Mouse (Mus musculus) WW6 (cell line): Measurements from ENCODE around the gene Spns1.

Experiments
- DNase-seq: peaks from one replicate; pipeline ENCODE4 v3.0.0-alpha.2; 2013; ENCODE audit warnings: low read depth, low spot score

Gene Spns1

GRCm38 (mm10) chr7:126369393-126369792 lies 7.9 kb downstream of the Spns1 start, which contains the start of gene Lat:
Gene Lat, minus strand, starts transcription at chr7:126369570.
- DNase-seq, result no peak

DNA sequence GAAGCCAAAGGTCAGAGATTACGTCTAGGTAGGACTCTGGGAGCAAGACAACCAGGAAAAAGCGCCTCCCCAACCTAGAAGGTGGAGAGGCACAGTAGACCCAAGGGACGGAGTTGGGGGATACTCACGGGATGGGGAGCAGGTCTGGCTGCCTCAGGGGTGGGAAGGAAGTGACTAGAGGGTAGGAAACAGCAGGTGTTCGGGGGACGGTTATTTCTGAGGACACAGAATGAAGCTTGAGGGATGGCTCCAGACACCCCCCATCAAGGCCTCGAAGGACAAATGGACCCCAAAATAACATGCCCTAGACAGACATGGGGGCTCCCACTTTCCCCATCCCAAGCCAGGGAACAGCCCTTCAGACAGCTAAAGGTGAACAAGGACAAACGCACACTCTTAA lies 8.9 kb downstream of the Spns1 start:
- no peak for DNase-seq

DNA sequence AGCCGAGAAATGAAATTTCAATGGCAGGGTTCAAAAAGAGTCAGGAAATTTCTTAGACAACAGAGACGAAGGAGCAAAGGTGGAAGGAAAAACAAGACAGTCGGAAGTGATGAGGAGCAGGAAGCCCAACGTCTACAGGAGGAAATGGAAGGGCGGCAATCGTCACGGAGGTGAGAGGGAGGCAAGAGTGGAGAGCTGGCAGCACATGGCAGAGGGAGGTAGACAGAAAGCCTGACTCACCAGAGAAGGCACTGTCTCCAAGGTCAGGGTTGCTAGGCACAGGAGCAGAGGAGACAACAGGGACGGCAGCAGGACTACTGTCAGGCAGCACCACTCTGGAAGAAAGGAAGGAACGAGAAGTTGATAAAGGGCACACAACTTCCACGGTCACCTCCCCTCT lies 9.6 kb downstream of the Spns1 start:
- no peak for DNase-seq

- no peak for DNase-seq
Observed at GRCm38 (mm10) chr7:126363038-126363437, 14.2 kb downstream of the Spns1 start.

GRCm38 (mm10) chr7:126359049-126359448 lies 18.2 kb downstream of the Spns1 start:
- DNase-seq, result no peak

- DNase-seq, result no peak
Observed at GRCm38 (mm10) chr7:126358413-126358812, 18.8 kb downstream of the Spns1 start.

DNA sequence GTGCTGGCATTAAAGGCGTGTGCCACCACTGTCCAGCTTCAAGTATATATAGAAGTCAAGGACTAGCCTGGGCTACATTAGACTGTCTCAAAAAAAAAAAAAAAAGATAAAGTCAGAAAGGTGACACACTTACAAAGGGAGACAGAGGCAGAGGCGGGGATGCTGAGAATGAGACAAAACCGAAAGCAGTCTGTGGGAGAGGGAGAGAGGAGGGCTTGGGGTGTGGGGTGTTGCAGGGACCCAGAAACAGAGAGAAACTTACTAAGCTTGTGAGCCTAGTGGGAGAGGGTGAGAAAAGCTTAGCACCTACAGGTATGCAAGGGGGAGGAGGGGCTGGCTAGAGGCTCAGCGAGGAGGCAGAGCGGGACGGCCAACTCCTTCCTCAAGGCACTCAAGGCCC lies 19.4 kb downstream of the Spns1 start:
- no peak for DNase-seq

- no peak for DNase-seq
Observed at GRCm38 (mm10) chr7:126356793-126357591, 20.3 kb downstream of the Spns1 start.

DNA sequence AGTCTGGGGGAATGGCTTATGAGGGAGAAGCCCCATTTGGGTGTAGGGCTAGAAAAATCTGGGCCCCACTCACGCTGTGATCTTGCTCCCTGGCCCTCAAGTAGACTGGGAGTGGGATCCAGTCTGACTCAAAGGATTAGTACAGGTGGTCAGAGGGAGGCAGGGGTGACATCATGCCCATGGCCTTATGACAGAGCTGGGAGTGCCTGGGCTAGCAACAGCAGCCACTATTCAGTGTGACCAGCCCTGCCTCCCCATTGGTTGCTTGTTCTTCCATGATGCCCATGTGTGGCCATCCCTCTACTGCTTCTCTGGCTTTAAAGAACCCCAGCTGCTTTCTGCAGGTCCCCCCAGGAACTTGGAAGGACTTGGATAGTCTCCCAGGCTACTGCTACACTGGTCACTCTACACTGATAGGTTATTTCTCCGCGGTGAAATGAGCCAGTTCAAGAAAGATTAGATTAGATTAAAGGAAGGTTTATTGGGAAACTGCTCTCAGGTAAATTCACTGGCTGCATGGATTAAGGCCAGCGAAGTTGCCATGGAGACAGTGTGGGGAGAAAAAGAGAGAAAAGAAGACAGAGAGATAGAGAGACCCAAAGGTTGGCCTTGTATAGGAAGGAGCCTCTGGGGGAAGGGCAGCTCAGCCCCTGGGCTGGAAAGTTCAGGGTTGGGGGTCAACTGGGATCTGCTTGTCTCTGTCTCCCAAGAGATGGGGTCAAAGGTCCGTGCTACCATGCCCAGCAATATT lies 21.2 kb downstream of the Spns1 start:
- DNase-seq, result no peak

- DNase-seq, result no peak
Observed at GRCm38 (mm10) chr7:126354738-126355614, 22.3 kb downstream of the Spns1 start.

- DNase-seq, result no peak
Observed at GRCm38 (mm10) chr7:126353994-126354365, 23.3 kb downstream of the Spns1 start.

- no peak for DNase-seq
Observed at GRCm38 (mm10) chr7:126353251-126353993, 23.8 kb downstream of the Spns1 start.

DNA sequence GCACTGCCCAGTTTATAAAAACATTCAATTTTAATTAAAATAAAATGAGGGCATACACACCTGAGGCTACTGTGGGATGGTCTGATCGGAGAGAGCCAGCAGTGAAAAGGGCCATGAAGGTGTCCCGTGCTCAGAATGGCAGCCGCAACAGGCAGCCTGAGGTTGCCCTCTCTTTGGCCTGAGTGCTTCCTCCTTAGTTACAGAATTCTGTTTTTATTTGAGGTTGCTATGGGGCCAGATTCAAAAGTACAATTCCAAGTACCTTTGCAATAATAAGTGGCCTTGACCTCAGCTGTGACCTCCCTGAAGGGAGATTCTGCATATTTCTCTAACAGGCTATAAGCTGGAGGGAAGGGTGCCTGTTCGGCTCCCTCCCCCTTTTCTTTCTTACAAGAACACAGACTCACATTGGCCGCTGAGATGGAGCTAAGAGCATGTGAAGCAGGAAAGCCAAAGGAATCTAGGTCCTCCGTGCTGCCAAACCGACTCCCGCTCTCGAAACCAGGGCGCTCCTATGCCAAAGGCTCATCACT lies 25.8 kb downstream of the Spns1 start:
- DNase-seq, result no peak

DNA sequence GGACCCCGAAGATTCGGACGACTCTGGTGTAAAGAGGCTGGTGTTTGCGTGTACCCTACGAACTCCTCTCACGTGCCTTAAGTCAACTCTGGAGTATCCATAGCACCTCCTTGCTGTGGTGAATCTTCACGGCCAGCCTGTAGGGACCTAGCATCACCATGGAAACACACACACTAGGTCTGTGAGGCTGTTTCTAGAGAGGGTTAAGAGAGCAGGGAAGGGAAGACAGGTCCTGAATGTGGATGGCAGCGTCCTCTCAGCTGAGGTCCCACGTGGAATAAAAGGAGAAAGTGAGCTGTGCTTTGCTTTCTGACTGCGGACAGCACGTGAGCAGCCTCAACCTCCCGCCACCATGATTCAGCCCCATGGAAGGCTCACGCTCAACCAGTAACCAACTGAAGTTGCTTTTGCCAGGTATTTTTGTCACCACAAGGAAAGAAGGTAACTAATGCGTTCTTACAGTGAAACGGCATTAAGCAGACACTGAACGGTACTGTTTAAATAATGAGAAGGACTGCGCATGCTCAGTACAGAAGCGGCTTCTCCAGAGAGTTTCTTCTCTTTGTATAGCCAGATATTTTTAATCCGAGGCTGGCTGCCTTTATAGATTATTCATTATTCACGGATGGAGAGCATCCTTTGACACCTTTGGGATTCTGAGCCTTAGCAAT lies 26.4 kb downstream of the Spns1 start:
- no peak for DNase-seq

- DNase-seq, result no peak
Observed at GRCm38 (mm10) chr7:126348293-126348692, 29.0 kb downstream of the Spns1 start.

DNA sequence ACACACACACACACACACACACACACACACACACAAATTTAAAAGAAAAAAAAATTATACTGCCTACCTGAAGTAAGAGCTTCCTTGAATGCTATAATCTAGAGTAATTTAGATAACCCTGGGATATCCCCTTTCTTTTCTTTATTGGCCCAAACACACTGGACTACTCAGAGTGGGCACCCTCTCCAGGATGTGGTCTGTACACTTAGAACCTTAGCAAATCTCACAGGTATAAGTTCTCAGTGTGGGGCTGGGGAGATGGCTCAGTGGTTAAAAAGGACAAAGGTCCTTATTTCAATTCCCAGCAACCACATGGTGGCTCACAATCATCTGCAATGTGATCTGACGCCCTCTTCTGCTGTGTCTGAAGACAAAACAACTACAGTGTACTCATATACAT lies 30.2 kb downstream of the Spns1 start:
- DNase-seq, result no peak

DNA sequence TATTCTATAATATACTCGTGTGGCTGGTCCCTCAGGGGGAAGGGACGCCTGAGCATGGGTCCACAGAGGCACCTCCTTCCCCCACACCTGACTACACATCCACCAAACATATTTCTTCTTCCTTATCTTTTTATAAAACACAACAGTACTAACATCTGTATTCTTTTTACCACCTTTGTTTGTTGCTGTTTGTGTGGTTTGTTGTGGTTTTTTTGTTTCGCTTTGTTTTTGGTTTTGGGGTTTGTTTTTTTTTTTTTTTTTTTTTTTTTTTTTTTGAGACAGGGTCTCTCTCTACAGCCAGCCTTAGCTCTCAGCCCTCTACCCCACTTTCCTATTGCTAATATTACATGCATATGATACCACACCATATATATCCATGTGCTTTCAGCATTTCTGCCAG lies 31.3 kb downstream of the Spns1 start:
- no peak for DNase-seq

DNA sequence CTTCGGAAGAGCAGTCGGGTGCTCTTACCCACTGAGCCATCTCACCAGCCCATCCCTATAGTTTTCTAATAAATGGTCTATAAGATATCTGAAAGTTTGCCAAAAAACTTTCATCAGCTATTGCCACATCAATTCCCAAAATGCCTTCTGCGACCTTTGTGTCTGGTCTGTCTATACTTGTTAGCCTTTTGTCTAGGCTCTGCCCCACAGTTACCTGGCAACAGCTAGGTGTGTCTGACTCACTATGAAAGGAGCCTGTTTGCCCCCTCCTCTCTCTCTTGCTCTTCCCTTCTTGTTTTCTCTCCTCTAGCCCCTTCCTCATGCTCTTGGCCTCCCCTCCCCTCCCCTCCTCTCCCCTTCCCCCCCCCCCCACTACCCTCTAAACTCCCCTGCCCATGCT lies 31.7 kb downstream of the Spns1 start:
- no peak for DNase-seq

DNA sequence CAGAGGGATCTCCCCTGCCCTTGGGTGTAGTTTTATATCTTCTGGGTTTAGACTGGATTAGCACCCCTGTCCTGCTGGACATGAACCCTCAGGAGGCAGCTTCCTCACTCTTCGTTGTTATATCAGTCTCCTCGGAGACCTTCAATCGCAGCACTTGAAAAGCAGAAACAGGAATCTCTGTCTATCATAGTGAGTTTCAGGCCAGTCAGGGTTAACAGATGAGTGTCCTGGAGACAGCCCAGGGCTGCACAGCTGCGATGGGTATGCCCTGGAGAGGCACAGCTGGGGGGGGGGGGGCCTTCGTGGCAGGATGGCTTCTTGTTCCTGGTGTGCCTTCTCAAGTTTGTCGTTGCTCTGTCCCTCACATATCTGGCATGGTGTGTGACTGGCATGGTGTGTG lies 36.4 kb downstream of the Spns1 start:
- DNase-seq, result no peak

DNA sequence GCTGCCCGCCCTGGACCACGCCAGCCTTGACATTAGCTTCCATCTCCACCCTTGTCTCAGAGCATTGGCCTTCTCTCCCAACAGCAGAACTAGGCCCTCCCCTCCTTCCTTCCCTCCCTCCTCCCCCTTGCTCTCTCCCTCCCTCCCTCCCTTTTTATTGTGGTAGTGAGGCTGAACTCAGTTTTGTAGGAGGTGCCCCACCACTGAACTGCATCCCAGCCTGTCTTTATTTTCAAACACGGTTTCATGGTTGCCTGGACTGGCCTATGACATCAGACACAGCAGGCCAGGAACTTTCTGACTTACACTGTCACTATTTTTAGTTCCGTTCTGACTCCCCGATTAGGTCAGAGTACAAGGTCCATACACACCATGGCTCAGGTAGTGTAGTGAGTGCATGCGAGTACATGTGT lies 37.0 kb downstream of the Spns1 start:
- no peak for DNase-seq
